Mouse (Mus musculus) erythroblast, adult 5-6 weeks (primary cell): ENCODE measurements at regions not wholly inside any gene's neighbourhood (a gene's known extent, or its start where the extent isn't known, plus 50 kb on each side); places are given as distances from the start of the nearest gene placed in this dataset.
A peak's percentile ranks its signal among the peaks of the same experiment; 100 is the strongest.

Source experiments
- ATAC-seq: replicated peaks from 2 replicates; pipeline ENCODE4 v1.8.0; 2016; ENCODE audit warnings: moderate number of reproducible peaks, mild to moderate bottlenecking, moderate TSS enrichment, inconsistent platforms; ENCODE audit not compliant: poor library complexity, low FRiP score, severe bottlenecking

DNA sequence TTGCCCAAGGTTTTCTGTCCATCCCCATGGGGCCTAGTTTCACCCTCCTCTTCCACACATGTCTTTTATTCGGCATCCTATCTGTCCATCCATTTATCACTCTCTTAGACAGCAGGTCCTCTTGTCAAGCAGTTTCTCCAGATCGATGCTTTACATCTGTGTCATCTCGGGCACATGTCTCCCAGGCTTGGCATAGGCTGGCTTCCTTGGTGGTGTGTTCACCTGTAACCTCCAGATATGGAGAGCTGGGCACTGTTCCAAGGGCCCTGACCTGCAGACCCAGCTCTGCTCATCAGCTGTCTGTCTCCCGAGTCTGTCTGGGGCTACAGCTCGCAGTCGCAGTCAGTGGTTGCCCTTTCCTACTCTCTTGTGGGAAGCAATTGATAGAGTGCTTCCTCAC is 128.2 kb upstream of the Podxl start:
- ATAC-seq, result no peak

DNA sequence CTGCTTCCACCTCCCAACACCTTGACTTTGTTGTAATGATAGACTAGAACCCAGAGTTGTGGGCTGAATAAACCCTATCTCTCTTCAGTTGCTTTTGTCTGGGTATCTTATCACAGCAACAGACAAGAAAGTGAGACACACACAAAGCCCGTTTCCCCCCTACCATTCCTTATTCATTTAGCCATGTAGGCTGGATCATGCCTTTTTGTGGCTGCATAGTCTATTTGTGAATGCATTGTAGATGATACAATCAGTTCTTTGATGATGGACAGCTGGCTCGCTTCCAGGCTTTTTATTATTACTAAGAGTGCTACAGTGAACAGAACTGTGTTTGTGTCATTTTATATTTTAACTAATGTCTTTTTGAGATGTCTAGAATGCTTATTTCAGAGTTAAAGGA is 116.3 kb upstream of the Podxl start:
- no peak for ATAC-seq

DNA sequence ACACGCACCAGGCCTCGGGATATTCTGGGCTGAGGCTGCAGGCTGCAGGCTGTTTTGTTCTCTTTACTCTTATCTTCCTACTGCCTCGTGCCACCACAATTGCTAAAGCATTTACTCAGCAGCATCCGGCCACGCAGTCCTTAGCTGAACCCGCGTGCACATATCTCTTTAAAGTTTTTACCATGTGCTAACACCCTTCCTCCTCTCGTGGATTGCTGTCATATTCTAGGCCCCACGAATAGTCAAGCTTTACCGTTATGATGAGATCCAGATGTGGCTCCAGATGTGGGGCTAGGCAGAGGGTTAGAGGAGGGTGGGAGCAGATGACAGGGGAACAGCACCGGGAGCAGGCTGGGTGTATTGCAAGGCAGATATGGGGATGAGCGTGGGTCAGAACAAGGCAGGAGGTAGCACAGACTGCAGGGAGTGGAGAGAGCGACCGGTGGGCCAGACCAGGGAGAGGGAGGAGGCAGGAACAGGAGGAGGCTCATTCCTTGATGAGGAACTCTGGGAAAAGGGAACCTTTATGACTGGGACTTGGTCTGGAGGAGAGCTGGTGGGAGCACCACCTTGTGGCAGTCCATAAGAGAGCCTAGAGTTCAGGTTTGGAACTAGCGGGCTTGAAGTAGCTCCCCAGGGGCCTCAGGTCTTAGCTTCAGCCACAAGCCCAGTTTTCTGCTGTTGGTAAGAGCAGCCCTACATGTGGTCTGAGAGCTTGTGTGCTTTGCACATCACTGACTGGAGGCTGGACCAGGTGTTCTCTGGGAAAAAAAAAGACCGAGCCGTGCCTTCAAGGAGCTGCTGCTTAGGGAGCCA is 102.1 kb upstream of the Podxl start:
- no peak for ATAC-seq

DNA sequence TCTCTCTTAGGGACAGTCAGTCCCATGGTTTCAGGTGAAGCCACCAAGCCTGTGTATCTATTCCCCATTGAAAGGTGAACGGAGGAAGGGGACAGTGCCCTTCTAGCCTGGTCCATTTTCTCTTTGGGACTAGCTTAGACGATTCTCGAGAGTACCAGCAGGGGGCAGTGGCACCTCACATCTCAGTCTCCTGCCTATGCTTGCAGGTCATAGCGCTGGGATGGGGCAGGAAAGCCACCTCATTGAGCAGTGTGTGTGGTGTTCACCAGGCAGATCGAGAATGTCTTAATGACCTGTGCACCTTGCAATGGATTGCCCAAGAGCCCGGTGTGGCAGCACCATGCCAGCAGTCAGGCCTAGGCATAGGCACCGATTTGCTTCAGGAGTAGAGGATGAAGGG is 100.7 kb upstream of the Podxl start:
- peak; percentile 64 for ATAC-seq

DNA sequence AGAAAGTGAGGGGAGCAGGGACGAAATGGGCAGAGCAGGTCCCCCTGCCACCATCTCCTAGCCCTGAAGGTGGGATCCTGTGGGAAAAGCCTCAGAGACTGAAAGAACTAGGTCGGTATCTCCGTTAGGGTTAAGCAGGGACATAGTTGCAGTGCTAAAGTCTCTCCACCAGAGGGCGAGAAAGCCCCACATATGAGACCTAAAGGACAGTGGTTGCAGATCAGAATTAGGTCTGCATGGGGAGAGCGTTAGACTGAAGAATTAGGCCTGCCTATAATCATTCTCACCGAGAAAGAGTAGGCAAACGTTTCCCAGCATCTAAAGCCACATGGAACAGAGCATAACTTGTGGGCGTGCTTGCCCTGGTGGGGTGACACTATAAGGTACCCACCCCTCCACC is 97.0 kb upstream of the Podxl start:
- ATAC-seq, result peak; percentile 67

DNA sequence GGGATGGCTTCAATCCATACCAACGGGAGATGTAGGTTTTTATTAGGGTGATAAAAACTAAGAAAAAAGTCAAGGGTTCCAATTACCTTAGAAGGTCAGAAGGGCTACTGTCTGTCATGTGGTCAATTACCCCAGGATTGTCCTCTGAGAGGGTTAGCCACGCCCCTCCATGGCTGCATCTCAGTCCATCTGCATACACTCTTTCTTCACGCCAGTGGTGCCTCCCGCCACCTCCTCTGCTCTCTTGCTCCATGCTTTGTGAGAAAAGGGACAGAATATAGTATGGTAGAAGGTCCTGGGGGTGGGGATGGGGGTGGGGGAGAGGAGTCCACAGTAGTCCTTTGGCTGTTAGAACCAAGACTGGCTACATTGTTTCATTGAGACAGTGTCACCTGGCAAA is 96.1 kb upstream of the Podxl start:
- no peak for ATAC-seq

DNA sequence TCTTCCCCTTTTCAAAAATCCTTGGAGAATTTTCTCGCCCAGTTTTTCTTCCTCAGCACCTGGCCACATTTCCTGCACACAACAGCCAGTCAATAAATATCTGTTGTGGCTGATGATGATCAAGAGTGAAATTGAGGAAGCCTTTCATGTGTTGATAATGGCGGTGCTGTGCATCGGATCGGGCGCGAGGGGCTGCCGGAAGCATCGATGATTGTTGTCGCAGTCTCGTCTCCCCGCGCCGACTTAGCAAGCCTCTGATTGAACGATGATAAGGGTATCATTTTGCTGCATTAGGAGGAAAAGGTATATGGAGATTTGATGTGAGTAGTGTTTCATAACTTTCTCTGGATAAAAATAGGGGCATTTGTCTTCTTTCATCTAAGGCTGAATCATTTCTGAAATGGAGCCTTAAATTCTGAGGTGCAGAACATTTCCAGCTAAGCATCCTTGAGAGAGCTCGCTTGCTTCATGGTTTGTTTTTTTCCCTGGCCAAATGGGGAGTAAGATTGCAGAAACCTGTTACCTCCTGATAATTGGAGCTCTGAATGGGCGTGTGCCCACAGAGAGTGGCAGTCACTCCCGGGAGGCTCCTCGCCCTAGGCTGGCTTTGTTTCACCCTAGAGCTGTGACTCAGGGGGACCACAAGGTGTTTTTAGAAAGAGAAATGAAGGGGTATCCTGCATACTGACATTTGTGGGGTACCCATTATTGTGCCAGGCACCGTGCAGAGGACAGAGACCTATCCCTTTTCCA is 94.8 kb upstream of the Podxl start:
- ATAC-seq, result peak; percentile 92

DNA sequence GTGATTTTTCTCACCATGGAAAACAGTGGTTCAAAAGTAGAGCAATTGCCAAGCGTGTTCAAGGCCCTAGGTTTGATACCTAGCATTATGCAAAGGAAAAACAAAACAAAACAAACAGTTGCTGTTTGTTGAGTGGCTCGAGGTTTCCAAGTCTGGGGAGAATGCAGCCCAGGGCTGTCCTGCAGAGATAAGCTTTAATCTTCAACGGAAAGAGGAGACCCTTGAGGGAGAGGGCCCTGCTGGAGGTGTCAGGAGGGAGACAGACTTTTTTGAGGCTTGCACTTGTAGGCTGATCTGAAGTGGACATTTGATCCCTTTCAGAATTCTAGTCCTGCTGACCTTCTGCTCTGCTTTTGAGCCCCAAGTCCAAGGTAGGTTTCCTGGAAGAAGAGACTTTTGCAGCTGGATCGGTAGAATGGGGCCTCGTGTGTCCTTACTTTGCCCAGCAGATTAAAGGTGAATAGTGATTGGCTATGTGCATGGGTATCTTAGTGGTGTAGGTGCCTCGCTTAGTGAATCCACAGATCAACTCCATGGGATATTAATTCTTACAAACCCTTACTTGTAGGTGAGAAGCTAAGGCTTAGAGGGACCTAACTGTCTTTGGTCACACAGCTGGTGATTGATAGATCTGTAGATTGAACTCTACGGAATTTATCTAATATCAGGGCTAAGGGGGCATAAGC is 87.2 kb upstream of the Podxl start:
- ATAC-seq, result 0 out of 2 replicates have a peak, but pooled peaks have one; percentile 52

DNA sequence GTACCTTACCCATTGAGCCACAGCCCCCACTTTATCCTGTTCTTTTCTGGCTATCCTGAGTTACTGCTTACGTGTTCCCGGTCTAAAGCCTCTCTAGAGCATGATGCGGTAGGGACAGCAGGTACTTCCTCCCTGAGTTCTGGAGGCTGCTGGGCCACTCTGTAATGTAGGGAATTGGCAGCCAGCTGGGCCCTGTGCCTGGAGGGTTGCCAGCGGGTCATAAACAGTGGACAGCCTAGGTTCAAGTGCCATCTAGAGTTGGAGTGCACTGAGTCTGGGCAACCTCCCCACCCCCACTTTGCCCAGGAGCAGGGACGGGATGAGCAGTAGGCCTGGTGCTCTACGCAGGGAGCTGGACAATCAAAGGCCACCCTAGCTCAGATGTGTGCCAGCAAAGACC is 81.5 kb upstream of the Podxl start:
- ATAC-seq, result no peak

DNA sequence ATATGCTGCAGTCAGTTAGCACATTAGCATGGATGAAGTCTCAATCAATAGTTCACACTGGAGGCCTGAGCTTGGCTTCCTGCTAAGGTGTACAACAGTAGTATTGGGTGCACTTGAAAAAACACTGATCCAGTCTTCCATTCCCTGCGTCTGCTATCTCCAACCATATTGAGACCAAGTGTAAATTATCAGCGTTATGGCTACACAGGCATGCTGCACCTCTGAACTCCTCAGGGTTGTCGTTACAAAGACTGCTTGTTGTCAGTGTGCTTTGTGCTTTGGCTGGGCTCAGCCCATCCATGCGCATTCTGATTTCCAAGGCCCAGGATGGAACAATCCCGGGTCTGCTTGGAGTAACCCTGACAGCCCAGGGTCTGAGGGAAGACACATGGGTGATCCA is 80.7 kb upstream of the Podxl start:
- ATAC-seq, result no peak

DNA sequence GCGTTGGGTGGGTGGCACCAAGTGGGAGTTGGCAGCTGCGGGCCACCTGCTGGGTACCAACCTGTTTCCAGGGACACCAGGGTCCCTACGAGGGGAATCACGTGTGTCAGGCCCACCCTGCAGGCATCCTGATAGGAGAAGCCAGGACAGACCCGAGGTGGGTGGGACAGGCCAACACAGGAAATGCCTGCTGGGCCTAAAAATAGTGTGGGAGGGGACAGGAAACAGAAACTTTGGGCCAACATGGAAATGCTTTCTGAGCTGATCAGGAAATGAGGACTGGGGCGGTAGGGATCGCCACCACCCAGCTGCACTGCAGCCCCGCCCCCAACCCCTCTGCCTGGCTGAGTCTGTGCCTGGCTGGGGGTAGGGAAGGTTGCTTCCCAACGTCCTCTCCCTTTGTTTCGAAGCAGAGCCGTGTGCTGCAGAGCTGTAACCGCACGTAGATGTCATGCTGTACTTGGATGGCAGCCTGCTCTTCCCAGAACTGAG is 78.7 kb upstream of the Podxl start:
- ATAC-seq, result no peak

DNA sequence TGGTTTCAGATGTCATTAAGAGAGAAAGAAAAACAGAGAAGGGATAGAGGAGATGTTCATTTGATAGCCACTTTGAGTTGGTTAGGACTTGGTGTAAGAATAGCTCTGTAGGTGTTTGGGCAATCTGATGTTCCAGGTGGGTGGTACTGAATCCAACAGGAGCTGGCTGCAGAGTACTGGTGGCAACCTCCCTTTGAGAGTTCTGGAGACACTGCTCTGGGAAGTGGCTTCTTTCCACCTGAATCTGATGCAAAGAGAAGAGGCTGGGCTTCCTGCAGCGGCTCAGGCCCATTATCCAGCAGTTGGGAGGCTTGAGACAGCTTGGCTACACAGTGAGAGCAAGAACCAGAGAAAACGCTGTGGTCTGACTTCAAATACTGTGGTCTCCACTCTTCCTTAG is 77.0 kb upstream of the Podxl start:
- no peak for ATAC-seq

DNA sequence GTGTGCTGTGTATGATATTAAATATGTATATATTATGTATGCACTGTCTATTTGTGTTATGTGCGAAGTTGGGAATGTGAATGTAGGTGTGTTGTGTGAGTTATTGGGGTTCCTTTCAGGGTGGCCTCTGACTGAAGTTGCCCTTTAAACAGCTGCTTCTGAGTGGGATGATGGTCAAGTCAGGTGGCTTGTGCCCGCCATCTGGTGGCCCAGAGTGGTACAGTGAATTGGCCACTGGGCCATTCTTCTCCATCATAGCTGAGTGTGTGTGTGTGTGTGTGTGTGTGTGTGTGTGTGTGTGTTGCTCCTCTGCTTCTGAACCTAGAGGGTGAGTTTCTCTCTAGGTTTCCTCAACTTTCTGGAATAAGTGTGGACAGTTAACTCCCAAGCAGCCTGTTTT is 75.7 kb upstream of the Podxl start:
- no peak for ATAC-seq

DNA sequence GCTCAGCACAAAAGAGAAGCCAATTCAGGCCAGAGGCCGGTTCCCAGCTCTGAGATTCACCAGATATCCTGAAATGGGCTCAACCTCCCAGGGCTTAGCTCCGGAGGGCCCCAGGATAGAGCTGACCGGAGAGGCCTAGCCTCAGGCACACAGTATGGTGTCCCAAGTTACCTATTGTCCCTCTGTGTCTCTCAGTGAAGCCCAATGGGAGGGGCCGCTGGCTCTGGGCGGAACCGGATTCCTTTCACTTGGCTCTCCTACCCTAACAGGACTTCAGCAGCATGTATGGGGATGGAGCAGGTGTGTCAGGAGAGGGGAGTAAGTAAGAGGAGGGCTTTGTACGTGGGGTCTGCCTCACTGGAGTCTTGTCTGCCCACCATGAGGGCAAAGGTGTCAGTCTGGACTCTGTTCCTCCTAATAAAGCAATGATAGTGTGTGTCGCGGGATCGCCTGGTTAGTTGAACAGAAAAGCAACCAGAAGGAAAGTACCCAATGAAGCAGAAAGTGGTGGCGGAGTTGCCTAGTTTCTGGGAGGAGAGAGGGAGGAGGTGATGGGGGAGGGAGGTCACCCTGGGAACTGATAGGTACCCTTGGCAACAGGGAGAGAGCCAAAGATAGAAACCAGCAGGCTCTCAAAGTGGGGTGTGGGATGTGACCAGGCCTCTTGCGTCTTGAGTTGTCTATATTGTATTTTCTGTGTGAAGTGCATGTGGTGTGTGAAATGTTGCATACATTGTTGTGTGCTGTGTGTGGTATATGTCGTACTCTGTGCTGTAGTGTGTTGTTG is 74.8 kb upstream of the Podxl start:
- ATAC-seq, result no peak

DNA sequence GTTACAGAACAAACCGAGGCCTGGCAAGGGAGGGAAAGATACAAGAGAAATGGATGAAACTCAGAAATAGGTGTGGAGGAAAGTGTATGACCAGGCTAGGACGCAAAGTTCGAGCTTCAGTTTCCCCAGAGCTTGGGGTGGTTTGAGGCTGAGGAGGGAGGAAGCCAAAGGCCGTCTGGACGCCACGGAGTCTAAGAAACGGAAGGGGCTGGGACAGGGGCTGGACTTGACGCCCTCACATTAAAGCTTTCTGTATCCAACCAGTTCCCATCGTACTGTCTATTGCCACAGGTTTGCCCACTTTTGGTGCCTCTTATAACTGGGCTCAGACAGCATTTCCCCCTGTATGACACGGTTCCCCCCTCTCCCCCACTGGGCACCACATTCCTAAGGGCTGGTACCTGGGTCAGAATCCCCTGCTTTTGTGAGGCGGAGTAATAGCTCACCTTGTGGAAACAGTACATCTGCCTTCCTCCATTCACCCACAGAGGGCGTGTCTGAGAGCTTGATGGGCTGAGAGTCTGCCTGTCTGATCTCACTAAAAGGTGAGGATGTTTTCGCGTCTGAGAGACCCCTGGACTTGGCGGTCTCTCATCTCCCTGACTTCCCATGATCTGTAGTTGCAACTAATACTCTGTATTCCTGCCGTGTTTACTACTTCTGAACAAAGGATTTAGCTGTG is 73.7 kb upstream of the Podxl start:
- ATAC-seq, result no peak

DNA sequence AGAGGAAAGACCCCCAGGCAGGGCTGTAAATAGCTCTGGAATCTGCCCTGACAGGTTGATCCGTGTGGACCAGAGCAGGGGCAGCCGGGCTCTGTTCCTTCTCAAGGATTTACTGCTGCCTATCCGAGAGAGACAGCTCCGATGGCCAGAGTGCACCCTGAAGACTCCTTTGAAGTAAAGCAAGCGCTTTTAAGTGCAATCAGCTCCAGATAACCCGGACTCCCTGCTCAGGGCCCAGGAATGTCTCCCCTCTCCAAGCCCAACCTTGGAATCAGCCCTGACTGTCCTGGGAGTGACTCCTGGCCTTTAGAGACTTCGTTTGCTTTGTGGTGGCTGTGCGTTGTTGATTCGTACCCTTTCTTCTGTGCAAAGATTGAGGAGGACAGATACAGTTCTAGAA is 73.2 kb upstream of the Podxl start:
- no peak for ATAC-seq

DNA sequence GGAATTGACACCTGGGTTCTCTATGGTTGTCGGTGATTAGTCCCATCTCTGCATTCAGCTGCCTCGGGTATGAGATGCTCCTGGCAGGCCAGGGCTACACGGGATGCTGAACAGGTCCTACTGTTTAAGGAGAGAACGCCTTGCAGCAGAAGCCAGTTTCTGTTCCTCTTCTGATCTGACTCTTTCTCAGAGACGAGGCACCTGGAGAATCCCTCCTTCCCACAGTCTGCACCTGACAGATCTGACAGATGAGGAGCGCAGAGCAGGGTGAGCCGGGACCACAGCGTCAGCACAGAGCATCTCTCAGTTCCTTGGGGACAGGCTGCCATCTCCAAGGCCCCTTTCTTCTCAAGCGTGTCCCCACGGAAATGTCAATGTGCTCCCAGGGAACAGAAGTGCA is 68.7 kb upstream of the Podxl start:
- no peak for ATAC-seq

DNA sequence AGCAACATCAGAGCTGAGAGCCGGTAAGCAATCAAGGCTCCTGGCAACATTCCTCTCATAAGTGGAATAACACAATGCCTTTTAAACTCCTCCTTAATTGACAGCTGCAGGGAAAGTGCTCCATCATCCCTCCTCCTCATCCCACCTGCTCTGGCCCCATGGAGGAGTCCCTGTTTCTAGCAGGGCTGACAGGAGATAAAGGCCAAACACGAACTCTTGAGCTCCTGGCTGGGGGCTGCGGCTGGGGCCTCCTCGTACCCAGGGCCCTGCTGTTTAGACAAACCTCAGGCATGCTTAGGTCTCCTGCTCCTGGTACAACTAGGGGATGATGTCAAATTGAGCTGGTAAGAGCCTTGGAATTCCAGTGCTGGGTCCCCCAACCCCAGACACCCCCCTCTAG is 66.2 kb upstream of the Podxl start:
- ATAC-seq, result no peak

DNA sequence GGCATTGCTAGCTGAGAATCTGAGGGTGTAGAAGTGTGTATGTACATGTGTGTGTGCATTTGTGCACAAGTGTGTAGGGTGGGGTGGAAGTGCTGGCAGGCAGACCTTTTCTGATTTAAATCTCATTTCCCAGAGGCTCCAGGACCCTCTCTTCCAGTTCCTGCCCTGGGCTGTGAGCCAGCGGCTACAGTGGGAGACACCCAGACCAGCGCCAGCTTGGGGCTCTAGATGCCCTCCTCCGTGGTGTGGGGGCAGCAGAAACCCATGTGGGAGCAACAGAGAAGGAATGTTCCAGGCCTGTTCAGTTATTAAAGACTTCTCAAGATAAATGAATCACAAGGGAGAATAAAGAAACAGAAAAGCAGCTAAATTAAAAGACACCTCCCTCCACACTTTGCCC is 64.1 kb upstream of the Podxl start:
- no peak for ATAC-seq
